Mouse (Mus musculus): ENCODE measurements around the gene Fam19a2.

Fam19a2 gene

DNA sequence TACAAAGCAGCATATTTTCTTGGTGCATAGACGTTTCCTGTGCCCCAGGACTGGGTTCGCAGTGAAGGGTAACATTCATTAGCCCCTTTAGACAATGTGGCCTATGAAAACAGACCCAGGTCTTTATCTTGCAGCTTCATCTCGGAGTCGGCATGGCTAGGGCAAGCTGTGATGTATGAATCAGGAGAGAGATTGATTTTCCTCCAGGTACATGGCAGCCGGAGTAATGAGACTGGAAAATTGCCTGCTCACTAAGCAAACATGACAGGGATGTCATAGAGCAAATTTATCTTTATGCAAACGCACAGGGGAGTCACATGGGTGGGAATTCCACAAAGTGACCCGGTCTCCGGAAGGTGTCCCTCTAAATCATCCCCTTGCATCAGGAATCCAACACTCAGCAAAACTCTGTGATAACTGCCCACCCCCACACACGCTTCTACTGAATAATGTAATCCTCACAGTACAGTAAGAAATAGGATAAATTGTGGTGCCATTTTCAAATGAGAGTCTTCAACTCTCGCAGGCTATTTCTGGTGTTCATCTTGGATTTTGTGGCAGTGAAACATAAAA lies 306.9 kb downstream of the Fam19a2 start:
- no peak for DNase-seq (ENCODE audit: low read depth)

DNA sequence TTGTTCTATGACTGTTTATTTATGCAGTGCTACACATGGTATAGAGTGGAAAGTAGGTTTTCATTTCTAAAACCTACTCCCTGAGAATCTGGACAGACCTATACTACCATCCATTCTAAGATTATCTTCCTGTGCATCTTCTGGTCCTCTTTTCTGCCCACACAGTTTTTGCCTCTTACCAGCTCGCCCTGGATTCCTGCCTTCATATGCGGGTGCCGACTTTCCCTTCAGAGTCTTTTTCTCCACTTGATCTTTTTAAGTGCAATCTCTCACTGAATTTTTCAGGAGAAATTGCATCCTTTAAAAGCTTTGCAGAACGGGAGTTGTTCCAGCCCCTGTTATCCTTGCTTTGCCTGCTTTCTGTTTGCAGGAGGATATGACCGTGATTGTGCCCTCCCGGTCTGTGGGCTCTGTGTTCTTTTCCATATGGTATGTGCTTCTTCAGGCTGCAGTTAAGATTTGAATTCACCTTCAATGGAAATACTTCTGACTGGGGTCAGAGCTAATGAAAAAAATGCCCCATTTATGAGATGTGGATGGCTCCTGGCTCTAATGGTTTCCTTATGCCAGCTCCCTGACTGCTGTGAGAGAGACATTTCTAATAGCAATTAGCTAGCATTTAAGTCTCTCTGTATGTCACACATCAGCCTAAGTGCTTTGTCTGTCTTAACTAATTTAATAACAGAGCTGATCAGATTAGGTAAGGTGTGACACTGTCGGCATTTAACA lies 308.7 kb downstream of the Fam19a2 start:
- no peak for DNase-seq (ENCODE audit: low read depth)

DNA sequence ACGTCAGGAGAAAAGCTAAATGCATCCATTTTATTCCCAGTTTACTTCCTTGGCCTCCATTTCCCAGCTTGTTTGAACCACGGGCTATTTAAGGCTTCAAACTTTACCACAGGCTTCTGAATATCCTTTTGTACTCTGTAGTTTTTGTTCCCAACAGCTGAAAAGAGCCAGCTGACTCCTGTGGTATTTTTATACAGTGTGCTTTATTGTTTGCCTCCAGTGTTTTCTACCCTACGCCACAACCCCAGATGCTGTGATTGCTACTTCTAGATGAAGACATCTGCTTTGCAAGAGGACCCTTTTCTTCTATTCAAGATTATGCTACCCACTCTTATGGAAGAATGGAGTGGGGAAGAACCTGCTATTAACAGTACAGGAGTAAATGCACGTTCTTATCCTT lies 314.0 kb downstream of the Fam19a2 start:
- DNase-seq (ENCODE audit: low read depth): no peak

DNA sequence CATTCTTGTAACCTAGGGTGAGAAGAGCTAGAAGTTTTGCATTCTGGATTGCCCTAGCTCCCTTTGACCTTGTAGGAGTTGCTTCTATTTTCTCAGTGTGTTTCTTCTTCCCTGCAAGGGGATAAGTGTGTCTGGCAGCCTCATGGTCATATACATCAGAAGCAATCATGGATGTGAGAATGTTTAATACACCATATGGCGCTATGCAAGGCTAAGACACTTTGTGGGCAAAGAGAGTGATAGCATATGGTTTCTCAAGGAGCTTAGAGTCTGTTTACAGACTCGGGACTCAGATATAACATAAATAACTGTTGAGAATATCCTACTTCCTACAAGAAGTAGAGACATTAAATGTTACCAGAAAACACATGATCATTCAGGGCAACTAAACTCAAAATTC lies 315.2 kb downstream of the Fam19a2 start:
- DNase-seq (ENCODE audit: low read depth): no peak

DNA sequence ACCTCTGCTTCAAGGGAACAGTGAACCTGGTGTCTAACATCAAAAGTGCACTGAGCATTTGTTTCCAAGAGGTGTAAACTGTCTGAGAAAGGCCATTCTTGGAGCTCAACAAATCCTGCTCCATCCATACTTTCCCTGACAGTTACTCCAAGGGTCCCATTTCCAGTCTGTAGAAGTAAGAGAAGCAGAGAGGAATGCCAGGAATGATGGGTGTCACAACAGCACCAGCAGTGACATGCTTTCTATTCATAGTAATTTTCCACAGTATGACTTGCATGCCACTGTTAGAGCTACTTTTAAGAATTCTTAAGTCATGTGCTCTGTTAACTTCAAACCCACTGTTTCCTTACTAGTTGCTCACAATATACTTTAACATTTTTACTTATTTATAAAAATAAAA lies 331.2 kb downstream of the Fam19a2 start:
- no peak for DNase-seq (ENCODE audit: low read depth)

DNA sequence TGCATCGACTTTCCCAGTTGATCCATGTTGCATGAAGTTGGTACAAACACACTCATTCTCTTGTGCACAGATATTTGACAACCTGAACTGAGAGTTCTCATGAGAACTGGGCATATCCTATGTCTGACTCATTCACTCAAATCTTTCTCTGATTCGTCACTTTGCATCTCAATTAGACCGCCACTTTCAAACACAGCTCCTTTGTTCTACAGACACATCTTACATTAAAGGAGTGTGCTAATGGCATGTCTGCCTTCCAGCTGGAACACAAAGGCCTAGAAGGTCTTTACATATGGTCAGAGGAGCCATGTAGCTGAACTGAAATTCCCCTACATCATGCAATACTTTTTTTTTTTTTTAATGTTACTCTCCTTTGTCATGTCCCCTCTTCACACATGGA lies 333.3 kb downstream of the Fam19a2 start:
- DNase-seq (ENCODE audit: low read depth): no peak

DNA sequence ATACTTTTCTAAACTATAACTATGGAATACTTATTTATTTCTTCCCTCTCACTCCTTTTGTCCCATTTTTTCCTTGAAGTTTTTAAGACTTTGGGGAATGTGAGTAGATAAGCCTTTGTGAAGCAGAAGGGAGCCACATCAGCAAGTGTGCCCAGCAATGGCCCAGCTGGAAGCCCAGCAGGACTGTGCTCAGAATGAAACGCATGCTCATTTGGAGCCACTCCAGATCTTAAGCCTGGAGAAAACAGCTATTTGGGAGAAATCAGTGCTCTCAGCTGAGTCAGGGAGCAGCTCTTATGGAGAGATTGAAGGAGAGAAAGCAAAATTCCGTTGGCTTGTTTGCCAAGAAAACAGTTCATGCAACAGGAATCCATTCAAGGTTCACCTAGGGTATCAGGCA lies 341.9 kb downstream of the Fam19a2 start:
- no peak for DNase-seq (ENCODE audit: low read depth)

DNA sequence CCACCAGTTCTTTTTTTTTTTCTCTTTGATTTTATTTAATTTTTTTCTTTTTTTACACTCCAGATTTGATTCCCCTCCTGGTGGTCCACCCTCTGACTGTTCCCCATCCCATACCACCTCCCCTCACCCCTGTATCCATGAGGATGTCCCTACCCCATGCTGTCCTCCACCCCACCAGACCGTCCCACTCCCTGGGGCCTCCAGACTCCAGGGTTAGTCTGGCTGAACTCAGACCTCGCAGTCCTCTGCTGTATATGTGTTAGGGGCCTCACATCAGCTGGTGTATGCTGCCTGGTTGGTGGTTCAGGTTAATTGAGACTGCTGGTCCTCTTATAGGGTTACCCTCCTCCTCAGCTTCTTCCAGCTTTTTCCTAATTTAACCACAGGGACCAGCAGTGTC lies 362.9 kb downstream of the Fam19a2 start:
- DNase-seq (ENCODE audit: low read depth): no peak

DNA sequence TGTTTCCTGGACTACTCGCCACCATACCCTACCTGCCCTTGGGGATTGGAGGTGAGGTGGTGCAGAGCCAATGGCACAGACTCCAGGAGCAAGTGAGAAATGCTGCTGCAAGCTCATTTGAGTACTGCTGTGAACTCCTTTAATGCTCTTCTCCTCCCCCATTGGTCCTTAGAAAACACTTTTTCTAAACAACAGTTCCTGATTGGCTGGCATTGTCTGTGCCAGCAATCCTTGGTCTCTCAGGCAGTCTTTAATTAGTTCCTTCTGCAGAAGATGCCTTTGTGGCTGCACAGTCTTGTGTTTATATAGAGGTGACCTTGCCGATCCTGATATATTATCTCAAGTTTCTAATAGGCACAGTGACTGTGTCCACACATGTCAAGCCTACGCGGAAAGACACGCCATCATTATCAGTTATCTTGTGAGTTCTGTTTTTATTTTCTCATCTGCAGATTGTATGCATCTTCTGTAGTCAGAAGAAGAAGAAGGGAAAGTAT lies 365.5 kb downstream of the Fam19a2 start:
- no peak for DNase-seq (ENCODE audit: low read depth)

DNA sequence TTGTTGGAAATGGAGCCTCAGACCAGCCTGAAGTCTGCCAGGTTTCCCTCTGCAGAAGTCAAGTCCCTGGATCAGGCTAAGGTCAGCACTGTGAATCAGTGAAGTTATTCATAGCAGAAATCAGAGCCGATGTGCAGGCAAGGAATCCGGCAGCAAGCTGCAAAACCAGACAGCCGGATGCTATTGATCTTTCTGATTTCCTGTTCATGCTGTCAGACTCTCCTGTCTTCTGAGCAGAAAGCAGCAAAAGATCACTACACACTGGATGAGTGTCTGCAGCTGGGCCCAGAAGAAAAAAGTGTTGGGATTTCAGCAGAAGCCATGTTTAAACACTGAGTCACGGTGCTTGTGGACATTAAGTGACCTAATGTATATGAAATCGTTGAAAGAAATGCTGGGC lies 368.2 kb downstream of the Fam19a2 start:
- no peak for DNase-seq (ENCODE audit: low read depth)

DNA sequence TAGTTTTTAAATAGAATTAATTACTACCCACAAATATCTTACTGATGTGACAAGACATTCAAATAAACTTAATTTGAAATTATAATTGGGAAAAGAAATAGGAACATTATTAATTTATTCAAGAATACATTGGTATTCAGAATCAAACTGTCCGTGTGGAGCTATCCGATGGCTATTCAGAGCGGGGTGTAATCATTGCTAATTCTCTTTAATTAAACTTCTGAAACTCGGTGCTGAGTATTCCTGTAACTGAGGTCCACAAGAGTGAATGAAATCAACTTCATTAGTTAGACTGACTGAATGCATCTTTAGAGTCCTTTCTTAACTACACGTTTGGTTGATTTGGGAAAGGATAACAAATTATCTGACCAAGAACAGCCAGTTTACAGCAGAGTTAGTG lies 372.9 kb downstream of the Fam19a2 start:
- DNase-seq (ENCODE audit: low read depth): no peak

DNA sequence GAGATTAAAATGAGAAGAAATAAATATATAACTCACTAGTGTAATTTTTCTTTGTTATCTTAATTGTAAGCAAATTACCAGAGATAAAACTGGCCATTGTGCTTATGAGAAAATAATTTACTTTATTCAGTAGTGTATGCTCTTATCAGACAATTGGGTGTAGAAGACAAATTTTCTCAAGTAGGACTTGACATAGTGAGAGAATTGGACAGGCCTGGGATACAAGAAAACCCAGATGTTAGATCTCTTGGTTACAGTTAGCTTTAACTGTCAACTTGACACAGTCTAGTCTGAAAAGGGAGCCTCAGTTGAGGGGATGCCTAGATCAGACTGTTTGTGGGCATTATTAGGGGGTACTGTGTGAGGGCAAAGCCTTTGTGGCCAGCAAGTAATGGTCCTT lies 373.7 kb downstream of the Fam19a2 start:
- DNase-seq (ENCODE audit: low read depth): no peak

DNA sequence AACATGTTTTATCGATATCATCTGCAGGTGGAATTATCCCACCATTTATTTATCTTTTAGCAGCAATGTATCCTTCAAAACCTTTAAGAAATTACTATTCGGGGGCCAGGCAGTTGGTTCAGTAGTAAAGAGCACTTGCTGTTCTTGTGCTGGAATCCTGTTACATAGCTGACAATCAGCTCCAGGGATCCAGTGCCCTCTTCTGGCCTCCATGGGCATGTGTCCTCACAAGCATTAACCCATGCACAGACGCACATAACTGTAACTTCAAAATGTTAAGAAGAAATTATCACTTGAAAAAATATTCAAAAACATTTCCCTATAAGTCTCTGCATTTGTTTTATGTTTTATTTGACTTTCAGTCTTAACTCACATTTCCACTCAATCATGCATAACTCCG lies 381.8 kb downstream of the Fam19a2 start:
- no peak for DNase-seq (ENCODE audit: low read depth)

DNA sequence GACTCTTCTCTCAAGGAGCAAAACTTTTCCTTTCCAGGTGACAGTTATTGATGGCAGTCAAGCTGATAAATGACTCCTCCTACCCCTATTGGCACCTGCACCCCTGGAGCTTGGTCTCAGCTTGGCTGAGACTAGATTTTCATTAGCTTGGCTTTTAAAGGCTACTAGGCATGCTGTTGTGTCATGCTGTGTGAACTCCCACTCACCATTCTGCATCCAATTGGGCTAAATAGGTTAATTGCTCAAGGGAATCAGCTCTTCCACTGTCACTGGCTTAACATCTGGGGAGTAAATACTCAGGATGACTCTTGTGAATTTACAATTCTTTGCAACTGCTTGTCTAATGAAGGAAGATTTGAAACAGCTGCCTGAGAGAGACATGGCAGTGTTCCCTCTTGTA lies 407.4 kb downstream of the Fam19a2 start:
- no peak for DNase-seq (ENCODE audit: low read depth)

DNA sequence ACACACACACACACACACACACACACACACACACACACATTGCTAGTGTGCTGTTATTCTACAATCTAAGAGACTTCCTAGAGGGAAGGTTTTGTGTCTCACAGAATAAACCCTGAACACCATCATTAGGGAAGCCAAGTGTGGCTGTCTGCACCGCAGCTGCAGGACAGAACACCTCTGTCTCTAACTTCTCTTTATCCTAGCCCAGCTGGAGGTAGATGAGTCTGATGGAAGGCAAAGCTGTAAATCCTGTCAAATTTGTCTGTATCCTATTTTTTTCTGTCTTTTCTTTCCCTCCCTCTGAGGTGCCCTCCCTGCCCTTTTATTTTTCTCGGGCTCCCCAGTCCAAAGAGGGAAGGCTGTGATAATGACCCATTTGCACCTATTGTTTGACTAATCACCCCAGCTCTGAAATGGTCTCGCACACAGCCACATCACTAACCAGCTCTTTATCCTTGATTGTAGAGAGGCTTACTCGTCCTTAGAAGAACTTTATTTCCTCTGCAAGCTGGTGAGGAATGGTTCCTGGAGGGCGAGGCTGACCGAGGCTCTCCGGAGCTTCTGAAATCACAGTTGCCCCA lies 414.6 kb downstream of the Fam19a2 start:
- no peak for DNase-seq (ENCODE audit: low read depth)

DNA sequence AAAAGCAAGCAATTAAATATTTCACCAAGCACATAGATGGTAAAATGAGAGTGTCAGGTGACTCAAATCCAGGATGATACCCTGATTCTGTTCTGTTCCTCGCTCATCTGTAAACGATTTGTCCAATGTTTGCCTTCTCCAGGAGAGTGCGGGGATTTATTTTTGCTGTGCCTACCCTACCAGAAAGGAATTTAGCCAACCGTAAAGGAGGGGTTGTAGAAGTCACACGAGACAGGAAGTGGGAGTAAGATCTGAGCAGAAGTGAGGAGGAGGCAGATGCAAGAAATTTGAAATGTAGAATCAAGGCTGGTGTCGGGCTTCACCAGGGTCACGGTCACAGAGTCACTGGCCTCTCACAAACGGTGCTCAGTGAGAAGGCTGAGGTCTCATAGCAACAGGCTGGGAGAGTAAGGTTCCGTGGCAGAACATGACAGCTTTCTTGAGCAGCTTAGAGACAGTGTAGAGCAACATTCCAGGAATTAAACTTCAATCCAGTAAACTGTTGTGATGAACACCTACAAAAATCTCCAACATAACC lies 419.0 kb downstream of the Fam19a2 start:
- no peak for DNase-seq (ENCODE audit: low read depth)

DNA sequence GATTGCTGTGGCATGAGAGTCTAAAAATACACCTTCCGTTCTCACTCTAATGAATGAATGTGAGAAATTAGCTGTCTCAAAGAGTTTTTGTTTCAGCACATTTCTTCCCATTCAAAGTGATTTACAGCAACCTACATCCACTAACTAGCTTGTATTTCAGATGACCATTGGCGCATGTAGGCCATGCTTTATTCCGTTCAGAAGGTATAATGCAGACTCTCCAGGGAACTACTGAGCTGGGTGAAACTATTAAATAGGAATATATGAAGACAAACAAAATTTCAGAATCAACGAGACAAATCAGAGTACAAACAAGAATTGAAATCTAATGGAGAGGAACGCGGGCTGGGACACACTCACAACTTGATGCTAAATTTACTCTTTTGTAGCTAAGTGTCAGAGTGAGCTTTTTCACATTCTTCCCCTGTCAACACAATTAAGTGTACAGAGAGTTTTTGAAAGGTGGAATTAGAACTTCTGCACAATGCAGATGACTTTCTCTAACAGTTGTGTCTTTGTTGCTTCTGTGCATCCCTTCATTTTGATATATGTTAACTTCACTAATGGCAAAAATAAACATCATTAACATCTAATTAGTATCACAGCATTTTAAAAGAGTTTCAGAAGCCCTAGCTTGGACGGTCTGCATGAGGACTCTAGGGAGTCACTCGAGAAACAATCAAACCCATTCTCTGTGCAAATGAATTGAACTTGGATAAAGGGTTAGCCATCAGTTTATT lies 428.6 kb downstream of the Fam19a2 start:
- no peak for DNase-seq (ENCODE audit: low read depth)

DNA sequence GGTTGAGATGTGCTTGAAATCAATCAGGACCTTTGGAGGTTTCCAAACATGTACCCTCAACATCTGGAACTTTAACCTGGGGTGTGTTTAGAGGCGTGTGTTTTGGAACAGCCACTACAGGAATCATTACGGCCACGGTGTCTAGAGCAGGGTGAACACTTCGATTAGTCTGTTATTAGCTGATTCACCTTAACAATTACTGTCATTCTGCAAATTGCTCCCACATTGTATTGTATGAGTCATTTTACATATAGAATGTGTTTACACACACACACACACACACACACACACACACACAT lies 429.1 kb downstream of the Fam19a2 start:
- no peak for DNase-seq (ENCODE audit: low read depth)

DNA sequence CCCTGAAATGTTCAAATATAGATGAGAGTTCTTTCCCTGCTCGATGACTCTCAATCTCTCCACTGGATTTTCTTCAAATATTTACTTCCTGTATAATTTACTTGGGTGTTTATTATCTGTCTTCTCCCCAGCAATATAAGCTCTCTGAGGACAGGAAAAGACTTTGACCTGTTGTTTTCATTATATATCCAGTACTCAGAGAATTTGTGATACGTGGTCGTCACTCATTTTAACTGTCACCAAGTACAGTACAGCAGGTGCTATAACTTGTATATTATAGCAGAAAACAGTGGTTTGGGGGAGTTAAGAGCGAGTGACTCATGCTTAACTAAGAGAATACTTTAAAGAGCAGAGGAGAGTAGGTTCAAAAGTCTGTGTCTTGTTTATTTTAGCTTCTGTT lies 438.8 kb downstream of the Fam19a2 start:
- no peak for DNase-seq (ENCODE audit: low read depth)

DNA sequence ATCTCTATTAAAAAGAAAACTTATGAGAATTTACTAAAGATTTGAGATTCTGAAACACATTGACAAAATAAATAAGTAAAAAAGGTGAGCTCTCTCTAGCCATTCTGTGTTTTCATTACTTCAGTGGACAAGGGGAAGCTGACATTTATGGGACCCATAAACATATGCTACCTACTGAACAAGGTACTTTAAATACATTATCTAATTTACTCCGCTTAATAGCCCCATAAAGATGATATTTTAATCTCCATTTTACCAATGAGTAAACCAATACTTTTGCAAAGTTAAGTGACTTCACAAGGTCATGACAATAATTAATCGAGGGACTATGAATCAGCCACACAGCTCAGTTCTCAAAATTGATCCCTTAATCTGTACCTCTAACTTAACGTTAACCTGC lies 443.2 kb downstream of the Fam19a2 start:
- no peak for DNase-seq (ENCODE audit: low read depth)

DNA sequence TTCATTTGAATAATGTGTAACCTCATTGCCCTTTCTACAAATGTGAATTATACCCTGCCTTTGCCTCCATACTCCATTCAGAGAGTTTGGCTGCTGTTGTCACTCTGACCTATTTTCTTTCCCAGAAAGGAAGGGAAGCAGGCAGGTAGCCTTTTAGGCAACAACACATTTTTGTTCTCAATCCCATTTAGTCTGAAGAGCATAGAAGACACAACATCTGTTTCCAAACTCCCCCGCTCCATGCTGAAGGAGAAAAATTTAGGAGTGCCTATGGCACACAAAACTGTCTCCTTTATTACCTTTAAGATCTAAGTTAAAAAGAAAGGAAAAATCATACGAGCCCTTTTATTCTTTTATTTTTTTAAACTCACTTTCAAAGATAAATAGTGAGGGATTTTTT lies 446.9 kb downstream of the Fam19a2 start:
- DNase-seq (ENCODE audit: low read depth): no peak

DNA sequence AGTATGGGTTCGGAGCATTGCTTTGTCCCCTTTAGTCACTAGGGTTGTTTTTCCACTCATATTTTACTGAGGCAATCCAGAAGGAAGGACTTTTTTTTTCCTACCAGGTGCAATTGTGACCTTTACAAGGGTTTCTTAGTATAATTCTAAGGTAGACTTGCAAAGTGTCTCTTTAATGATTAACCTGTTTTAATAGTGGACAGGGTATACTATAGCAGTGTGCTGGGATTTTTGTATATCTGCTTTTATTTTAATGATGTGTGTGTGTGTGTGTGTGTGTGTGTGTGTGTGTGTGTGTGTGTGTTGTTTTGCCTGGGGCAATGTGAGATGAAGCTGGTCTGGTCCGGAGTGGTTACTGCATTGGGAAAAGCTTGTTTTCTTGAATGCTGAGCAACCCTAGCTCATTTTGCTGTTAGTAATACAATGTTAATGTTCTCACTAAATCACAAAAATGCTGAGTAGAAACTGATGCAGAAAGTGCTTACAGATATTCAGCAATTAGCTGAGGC lies 458.2 kb downstream of the Fam19a2 start:
- DNase-seq (ENCODE audit: low read depth): no peak

DNA sequence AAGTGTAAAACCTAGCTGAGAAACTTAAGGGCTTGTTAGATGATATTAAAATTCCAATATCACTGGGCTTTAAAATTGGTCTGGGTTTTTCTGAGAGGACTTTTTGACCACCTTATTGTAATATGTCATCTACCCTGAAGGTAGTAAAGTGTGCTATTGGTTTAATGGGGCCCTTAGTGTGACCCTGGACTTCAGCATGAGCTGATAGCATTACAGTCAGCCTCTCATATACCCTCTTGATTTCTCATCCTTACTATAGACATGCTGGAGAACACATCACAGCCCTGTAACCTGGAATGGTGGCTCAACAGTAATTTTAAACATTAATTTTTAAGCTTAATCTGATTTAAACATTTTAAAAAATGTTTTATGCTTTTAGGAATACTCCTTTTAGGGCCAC lies 459.8 kb downstream of the Fam19a2 start:
- no peak for DNase-seq (ENCODE audit: low read depth)

All from naive thymus-derived CD4-positive, alpha-beta T cell, adult 2 months (primary cell).